Mouse (Mus musculus): ENCODE measurements around the gene Ccdc126. TPM values are rescaled to one million over a fixed set of nuclear protein-coding genes. Genes with fewer than 3 reads are reported as not detected.

Ccdc126 gene
- polyA plus RNA-seq, 1 experiment from 2014 or later, result 10.0 TPM

GRCm38 (mm10) chr6:49367159-49368054 lies 48.3 kb downstream of the Ccdc126 start, which contains the start of gene Fam221a:
Gene Fam221a, plus strand, starts transcription at chr6:49367739.
- 3% methylated on average over 42 of the region's 49 CpGs for WGBS
- Histone ChIP-seq H3K27ac (ENCODE audit: low read depth, low read length) (no peak within 1 kb of the TSS), H3K27me3 (ENCODE audit: control insufficient read depth, insufficient read depth, low read length) (no peaks in the 10 kb centered on the region), H3K4me2 (ENCODE audit: low read depth, low read length) (peak within 1 kb of the TSS; percentile 85), H3K4me1 (ENCODE audit: control insufficient read depth, insufficient read depth, low read length) (peaks cover 5% of the 10 kb centered on the region; the same call in 1 of the 2 replicates), H3K9me3 (ENCODE audit: control insufficient read depth, low read length) (no peaks in the 10 kb centered on the region), H3K9ac (replicated peaks; ENCODE audit: low read depth, low read length) (peak within 1 kb of the TSS; percentile 62), H3K4me3 (ENCODE audit: low read depth, low read length) (peak within 1 kb of the TSS; percentile 49), H3K36me3 (ENCODE audit: control insufficient read depth, insufficient read depth, low read length) (no peaks in the 10 kb centered on the region)
- ATAC-seq (ENCODE audit: low read depth), result peak; percentile 97

GRCm38 (mm10) chr6:49368212-49368611 lies 49.1 kb downstream of the Ccdc126 start:
- H3K9ac ChIP-seq (replicated peaks; ENCODE audit: low read depth, low read length), result no peak overlapping the region; the same call in 1 of the 2 replicates
- peak overlapping the region; percentile 49 for H3K4me3 ChIP-seq (ENCODE audit: low read depth, low read length)
- H3K4me1 ChIP-seq (ENCODE audit: control insufficient read depth, insufficient read depth, low read length), result peaks cover 5% of the 10 kb centered on the region; the same call in 1 of the 2 replicates
- 36% methylated on average over 3 of the region's 3 CpGs for WGBS
- no peak overlapping the region for H3K27ac ChIP-seq (ENCODE audit: low read depth, low read length)
- H3K27me3 ChIP-seq (ENCODE audit: control insufficient read depth, insufficient read depth, low read length), result no peaks in the 10 kb centered on the region
- H3K9me3 ChIP-seq (ENCODE audit: control insufficient read depth, low read length), result no peaks in the 10 kb centered on the region
- ATAC-seq (ENCODE audit: low read depth), result no peak
- no peaks in the 10 kb centered on the region for H3K36me3 ChIP-seq (ENCODE audit: control insufficient read depth, insufficient read depth, low read length)
- H3K4me2 ChIP-seq (ENCODE audit: low read depth, low read length), result peak overlapping the region; percentile 85

- Histone ChIP-seq H3K27me3 (ENCODE audit: control insufficient read depth, insufficient read depth, low read length) (no peaks in the 10 kb centered on the region), H3K27ac (ENCODE audit: low read depth, low read length) (no peak overlapping the region), H3K4me2 (ENCODE audit: low read depth, low read length) (no peak overlapping the region), H3K9ac (replicated peaks; ENCODE audit: low read depth, low read length) (no peak overlapping the region), H3K4me3 (ENCODE audit: low read depth, low read length) (no peak overlapping the region), H3K4me1 (ENCODE audit: control insufficient read depth, insufficient read depth, low read length) (peaks cover 5% of the 10 kb centered on the region; the same call in 1 of the 2 replicates), H3K36me3 (ENCODE audit: control insufficient read depth, insufficient read depth, low read length) (no peaks in the 10 kb centered on the region), H3K9me3 (ENCODE audit: control insufficient read depth, low read length) (no peaks in the 10 kb centered on the region)
- 81% methylated on average over 4 of the region's 4 CpGs for WGBS
- no peak for ATAC-seq (ENCODE audit: low read depth)
Measured at GRCm38 (mm10) chr6:49372705-49373104, 53.6 kb downstream of the Ccdc126 start.

- no peaks in the 10 kb centered on the region for H3K36me3 ChIP-seq (ENCODE audit: control insufficient read depth, insufficient read depth, low read length)
- H3K4me2 ChIP-seq (ENCODE audit: low read depth, low read length), result no peak overlapping the region
- H3K27ac ChIP-seq (ENCODE audit: low read depth, low read length), result no peak overlapping the region
- H3K4me3 ChIP-seq (ENCODE audit: low read depth, low read length), result no peak overlapping the region
- WGBS, result 65% methylated on average over 2 of the region's 2 CpGs
- no peaks in the 10 kb centered on the region for H3K9me3 ChIP-seq (ENCODE audit: control insufficient read depth, low read length)
- no peaks in the 10 kb centered on the region for H3K27me3 ChIP-seq (ENCODE audit: control insufficient read depth, insufficient read depth, low read length)
- no peak for ATAC-seq (ENCODE audit: low read depth)
- H3K9ac ChIP-seq (replicated peaks; ENCODE audit: low read depth, low read length), result no peak overlapping the region
- H3K4me1 ChIP-seq (ENCODE audit: control insufficient read depth, insufficient read depth, low read length), result no peaks in the 10 kb centered on the region
Measured at GRCm38 (mm10) chr6:49373943-49374342, 54.9 kb downstream of the Ccdc126 start.

GRCm38 (mm10) chr6:49378328-49378727 lies 59.3 kb downstream of the Ccdc126 start:
- Histone ChIP-seq H3K36me3 (ENCODE audit: control insufficient read depth, insufficient read depth, low read length) (no peaks in the 10 kb centered on the region), H3K9ac (replicated peaks; ENCODE audit: low read depth, low read length) (no peak overlapping the region), H3K27ac (ENCODE audit: low read depth, low read length) (no peak overlapping the region), H3K4me1 (ENCODE audit: control insufficient read depth, insufficient read depth, low read length) (no peaks in the 10 kb centered on the region), H3K4me3 (ENCODE audit: low read depth, low read length) (no peak overlapping the region), H3K4me2 (ENCODE audit: low read depth, low read length) (no peak overlapping the region), H3K27me3 (ENCODE audit: control insufficient read depth, insufficient read depth, low read length) (no peaks in the 10 kb centered on the region), H3K9me3 (ENCODE audit: control insufficient read depth, low read length) (no peaks in the 10 kb centered on the region)
- no peak for ATAC-seq (ENCODE audit: low read depth)
- WGBS, result 66% methylated on average over 12 of the region's 12 CpGs

Other genes starting within 250 kb of the Ccdc126 start
- 62.8 and 71.1 TPM in 2 replicates for gene Malsu1, start 245.5 kb upstream of the Ccdc126 start, polyA plus RNA-seq (2014; fragmentation: Nextera tagmentation; extraction: Ambion mirVana)
- 26.9 and 34.7 TPM in 2 replicates for gene Igf2bp3, start 104.3 kb upstream of the Ccdc126 start, polyA plus RNA-seq (2014; fragmentation: Nextera tagmentation; extraction: Ambion mirVana)
- 50.6 and 64.2 TPM in 2 replicates for gene Tra2a, start 55.2 kb upstream of the Ccdc126 start, polyA plus RNA-seq (2014; fragmentation: Nextera tagmentation; extraction: Ambion mirVana)
- gene Fam221a, start 48.5 kb downstream of the Ccdc126 start, polyA plus RNA-seq (2014; fragmentation: Nextera tagmentation; extraction: Ambion mirVana), result 3.6 and 7.3 TPM in 2 replicates
- gene Stk31, start 76.3 kb downstream of the Ccdc126 start, polyA plus RNA-seq (2014; fragmentation: Nextera tagmentation; extraction: Ambion mirVana), result not detected in 2 replicates